Mouse (Mus musculus) spleen, adult 2 months (tissue): Measurements from ENCODE around the gene Tacc2. TPM values are rescaled to one million over a fixed set of nuclear protein-coding genes. Genes with fewer than 3 reads are reported as not detected.

ENCODE experiments used
- DNase-seq, 2 experiments: peaks; one replicate each; pipeline versions ENCODE4 v3.0.0 to v3.0.0-alpha.2; 2012 to 2021; ENCODE audit warnings: low spot score in 2 of 2, low read depth in 1 of 2
- H3K27ac ChIP-seq: fragments of 200-500 bp; 2 replicates; pipeline ENCODE4 v1.5.1; 2012; ENCODE audit warnings: low read length, inconsistent platforms; ENCODE audit not compliant: insufficient read depth
- H3K27me3 ChIP-seq: fragments of 200-500 bp; 2 replicates; pipeline ENCODE4 v1.6.1; 2012; ENCODE audit warnings: mild to moderate bottlenecking, moderate library complexity, low read length, inconsistent platforms; ENCODE audit not compliant: control insufficient read depth, insufficient read depth
- H3K36me3 ChIP-seq: fragments of 200-500 bp; 2 replicates; pipeline ENCODE4 v1.6.1; 2012; ENCODE audit warnings: mild to moderate bottlenecking, low read length, inconsistent platforms; ENCODE audit not compliant: control insufficient read depth, insufficient read depth
- H3K4me1 ChIP-seq: fragments of 200-500 bp; 2 replicates; pipeline ENCODE4 v1.6.1; 2011; ENCODE audit warnings: inconsistent platforms; ENCODE audit not compliant: control insufficient read depth, insufficient read depth, insufficient read length
- H3K4me3 ChIP-seq: fragments of 200-500 bp; 2 replicates; pipeline ENCODE4 v1.5.1; 2011; ENCODE audit warnings: mild to moderate bottlenecking, inconsistent platforms; ENCODE audit not compliant: insufficient read depth, insufficient read length; ENCODE audit errors: extremely low read depth
- CTCF ChIP-seq: fragments of 200-500 bp; IDR thresholded peaks from 2 replicates; pipeline ENCODE4 v1.5.1; 2011; ENCODE audit warnings: mild to moderate bottlenecking, inconsistent platforms; ENCODE audit not compliant: insufficient read depth, insufficient read length, insufficient replicate concordance; ENCODE audit errors: extremely low read depth
- POLR2A ChIP-seq: fragments of 200-500 bp; IDR thresholded peaks from 2 replicates; pipeline ENCODE4 v1.6.1; 2011; ENCODE audit warnings: low read depth, low read length, inconsistent platforms
- WGBS: fragments of 180-500 bp; shearing (Covaris S2); methylation state at CpG from one replicate; pipeline ENCODE4 v1.1.7; 2018; 5-methylcytosine and 5-hydroxymethylcytosine counted together
- polyA plus RNA-seq: library from polyadenylated mRNA; depleted of rRNA; stranded (reverse); fragments of >200 nt; gene quantifications from 2 replicates; pipeline ENCODE4 v1.2.3, GENCODE M21; 2012

The Tacc2 gene
- polyA plus RNA-seq, 1 experiment: 4.3 TPM

DNA sequence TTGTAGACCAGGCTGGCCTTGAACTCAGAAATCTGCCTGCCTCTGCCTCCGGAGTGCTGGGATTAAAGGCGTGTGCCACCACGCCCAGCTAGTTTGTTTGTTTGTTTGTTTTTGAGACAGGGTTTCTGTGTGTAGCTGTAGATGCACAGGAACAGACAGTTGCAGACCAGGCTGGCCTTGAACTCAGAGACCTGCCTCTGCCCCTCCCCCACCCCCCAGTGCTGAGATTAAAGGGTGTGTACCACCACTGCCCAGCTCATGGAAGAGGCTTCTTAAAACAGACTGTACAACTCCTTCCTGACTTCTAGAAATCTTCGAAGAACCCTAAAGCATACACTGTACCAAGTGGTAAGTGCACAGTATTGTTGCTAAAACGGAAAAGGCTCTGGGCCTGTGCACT is 31.8 kb upstream of the Tacc2 start:
- WGBS: 83% methylated on average over 5 of the region's 5 CpGs
- no peaks in the 10 kb centered on the region for H3K27me3 ChIP-seq
- TF ChIP-seq CTCF (no peak), POLR2A (no peak)
- peaks cover 7% of the 10 kb centered on the region; the same call in 1 of the 2 replicates for H3K4me1 ChIP-seq
- H3K27ac ChIP-seq: no peak overlapping the region
- no peak for DNase-seq
- no peak overlapping the region for H3K4me3 ChIP-seq
- peaks cover 10% of the 10 kb centered on the region for H3K36me3 ChIP-seq

DNA sequence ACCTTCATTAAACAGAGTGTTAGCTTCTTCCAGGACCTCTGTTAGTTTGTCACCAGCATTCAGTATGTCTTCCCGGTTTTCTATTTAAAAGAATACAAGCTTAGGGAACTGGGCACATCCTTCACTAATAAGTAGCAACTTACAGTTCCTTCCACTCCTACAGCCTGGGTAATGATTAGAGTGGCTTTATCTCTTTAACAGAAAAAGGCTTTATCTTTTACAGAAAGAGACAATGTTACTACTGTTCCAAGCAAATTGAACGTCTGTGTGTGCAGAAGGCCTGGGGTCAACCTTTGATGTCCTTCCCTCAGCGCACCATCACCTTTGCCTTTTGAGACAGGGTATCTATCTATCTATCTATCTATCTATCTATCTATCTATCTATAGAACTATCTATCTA is 31.3 kb upstream of the Tacc2 start:
- H3K27me3 ChIP-seq: no peaks in the 10 kb centered on the region
- WGBS: 55% methylated on average over 3 of the region's 3 CpGs
- H3K27ac ChIP-seq: no peak overlapping the region
- peaks cover 9% of the 10 kb centered on the region for H3K36me3 ChIP-seq
- DNase-seq: no peak
- no peak for TF ChIP-seq CTCF
- no peak for TF ChIP-seq POLR2A
- peak overlapping the region; percentile 71; the same call in 1 of the 2 replicates for H3K4me3 ChIP-seq
- peaks cover 7% of the 10 kb centered on the region; the same call in 1 of the 2 replicates for H3K4me1 ChIP-seq

DNA sequence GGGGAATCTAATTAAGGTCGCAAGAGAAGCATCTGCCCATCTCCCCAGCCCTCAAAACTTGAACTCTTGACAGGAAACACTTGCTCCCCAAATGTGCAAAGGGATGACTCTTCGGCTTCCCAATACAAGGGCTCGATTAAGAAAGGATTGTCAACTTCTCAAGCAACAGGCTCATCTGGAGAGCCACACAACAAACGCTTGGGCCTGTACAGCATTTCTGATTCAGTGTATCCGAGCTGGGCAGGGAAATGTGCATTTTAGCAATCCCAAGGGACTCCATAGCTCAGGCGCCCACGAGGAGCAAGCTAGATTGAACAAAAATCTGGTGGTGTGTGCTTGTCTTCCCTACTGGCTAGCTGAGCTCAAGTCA is 30.8 kb upstream of the Tacc2 start:
- peak overlapping the region; percentile 95 for H3K27ac ChIP-seq
- WGBS: under 1% methylated on average over 7 of the region's 7 CpGs
- TF ChIP-seq CTCF (no peak), POLR2A (no peak)
- no peaks in the 10 kb centered on the region for H3K27me3 ChIP-seq
- H3K4me3 ChIP-seq: peak overlapping the region; percentile 71
- H3K4me1 ChIP-seq: peaks cover 7% of the 10 kb centered on the region; the same call in 1 of the 2 replicates
- peaks cover 6% of the 10 kb centered on the region for H3K36me3 ChIP-seq
- no peak for DNase-seq

- H3K4me3 ChIP-seq: peak overlapping the region; percentile 71
- peak; percentile 81 to 95 for DNase-seq
- no peaks in the 10 kb centered on the region for H3K27me3 ChIP-seq
- WGBS: under 1% methylated on average over 84 of the region's 84 CpGs
- H3K27ac ChIP-seq: peak overlapping the region; percentile 95
- peak; percentile 42 for TF ChIP-seq POLR2A
- peak; percentile 92; the same call in 1 of the 2 replicates for TF ChIP-seq CTCF
- peaks cover 3% of the 10 kb centered on the region; the same call in 1 of the 2 replicates for H3K36me3 ChIP-seq
- peaks cover 7% of the 10 kb centered on the region; the same call in 1 of the 2 replicates for H3K4me1 ChIP-seq
Observed at GRCm38 (mm10) chr7:130546791-130547484, 30.3 kb upstream of the Tacc2 start.

- peak in 1 of 2 experiments; percentile 10 for DNase-seq
- TF ChIP-seq CTCF: no peak
- no peak for TF ChIP-seq POLR2A
- Histone ChIP-seq H3K4me3 (no peak overlapping the region), H3K27me3 (no peaks in the 10 kb centered on the region), H3K36me3 (peaks cover 3% of the 10 kb centered on the region; the same call in 1 of the 2 replicates), H3K27ac (peak overlapping the region; percentile 4; the same call in 1 of the 2 replicates), H3K4me1 (peaks cover 7% of the 10 kb centered on the region; the same call in 1 of the 2 replicates)
- 45% methylated on average over 12 of the region's 12 CpGs for WGBS
Observed at GRCm38 (mm10) chr7:130547635-130548175, 29.5 kb upstream of the Tacc2 start.

DNA sequence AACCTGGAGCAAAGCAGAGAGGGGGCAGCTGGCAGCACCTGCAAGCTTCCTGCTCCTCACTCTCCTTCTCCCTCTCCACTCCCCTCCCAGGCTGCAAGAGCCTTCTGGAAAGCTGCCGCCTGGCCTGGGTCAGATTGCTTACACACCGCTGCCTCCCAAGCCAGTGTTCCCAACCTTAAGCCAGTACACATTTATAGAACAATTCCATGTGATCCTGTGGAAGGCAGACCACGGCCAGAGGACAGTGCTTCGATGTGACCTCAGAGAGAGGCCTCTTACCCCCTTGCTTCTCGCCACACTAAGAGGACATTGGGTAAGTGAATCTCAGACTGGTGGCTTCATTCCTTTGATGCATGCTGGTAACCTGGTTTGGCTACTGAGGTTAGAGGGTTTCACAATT is 24.5 kb upstream of the Tacc2 start:
- WGBS: 88% methylated on average over 5 of the region's 5 CpGs
- Histone ChIP-seq H3K36me3 (no peaks in the 10 kb centered on the region), H3K4me3 (no peak overlapping the region), H3K27ac (no peak overlapping the region), H3K4me1 (peaks cover 3% of the 10 kb centered on the region; the same call in 1 of the 2 replicates), H3K27me3 (no peaks in the 10 kb centered on the region)
- DNase-seq: no peak
- TF ChIP-seq POLR2A: no peak
- no peak for TF ChIP-seq CTCF

GRCm38 (mm10) chr7:130553321-130553720 is 23.9 kb upstream of the Tacc2 start:
- no peaks in the 10 kb centered on the region for H3K4me1 ChIP-seq
- 81% methylated on average over 4 of the region's 4 CpGs for WGBS
- H3K4me3 ChIP-seq: no peak overlapping the region
- no peak overlapping the region for H3K27ac ChIP-seq
- no peaks in the 10 kb centered on the region for H3K36me3 ChIP-seq
- no peak for TF ChIP-seq CTCF
- TF ChIP-seq POLR2A: no peak
- H3K27me3 ChIP-seq: no peaks in the 10 kb centered on the region
- no peak for DNase-seq
